16 mouse cellular contexts compared by ENCODE assay signal in genomic region chr5:28066311-28066710, GRCm38 (mm10). TPM values are rescaled to one million over a fixed set of nuclear protein-coding genes. Genes with fewer than 3 reads are reported as not detected.
DNase-seq lines count a peak whose midpoint lies in the region; ATAC-seq lines count a peak whose summit lies in the region.
"Had no signal": no experiment of that assay in that cellular context is flagged by ENCODE, and none has a peak within 500 bp of the region (broad histone marks: within the 10 kb centered on the region; RNA-seq: fewer than 3 reads in every experiment).

No protein-coding gene starts in this region.

- no peak overlapping the region for H3K4me2 ChIP-seq in forebrain, embryonic 15.5 days (replicated peaks)
- H3K4me2 ChIP-seq in liver, embryonic 13.5 days: peak overlapping the region; percentile 62
- H3K4me2 ChIP-seq: limb, embryonic 15.5 days; midbrain, embryonic 12.5 days; neural tube, embryonic 12.5 days had no signal

- no peaks in the 10 kb centered on the region for H3K27me3 ChIP-seq in forebrain, embryonic 10.5 days (ENCODE audit: poor library complexity, severe bottlenecking)
- no peaks in the 10 kb centered on the region for H3K27me3 ChIP-seq in forebrain, embryonic 15.5 days
- H3K27me3 ChIP-seq in megakaryocyte, embryonic 14.5 days (replicated peaks): peaks cover 68% of the 10 kb centered on the region
- 0 out of 2 replicates have a peak, but pooled peaks cover 3% of the 10 kb centered on the region for H3K27me3 ChIP-seq in liver, embryonic 13.5 days
- H3K27me3 ChIP-seq: limb, embryonic 15.5 days; midbrain, embryonic 12.5 days; neural tube, embryonic 12.5 days had no signal

- H3K36me3 ChIP-seq in forebrain, embryonic 10.5 days (replicated peaks): no peaks in the 10 kb centered on the region
- H3K36me3 ChIP-seq in forebrain, embryonic 15.5 days: no peaks in the 10 kb centered on the region
- no peaks in the 10 kb centered on the region for H3K36me3 ChIP-seq in megakaryocyte, embryonic 14.5 days (replicated peaks; ENCODE audit: low read length)
- no peaks in the 10 kb centered on the region for H3K36me3 ChIP-seq in liver, embryonic 13.5 days
- H3K36me3 ChIP-seq: limb, embryonic 15.5 days; midbrain, embryonic 12.5 days; neural tube, embryonic 12.5 days had no signal

- no peak for ATAC-seq in forebrain, embryonic 15.5 days (replicated peaks)
- no peak for ATAC-seq in megakaryocyte, adult 5-6 weeks (ENCODE audit: poor library complexity, severe bottlenecking)
- peak; percentile 35 for ATAC-seq in liver, embryonic 13.5 days (ENCODE audit: low read depth)

- no peak overlapping the region for H3K4me3 ChIP-seq in forebrain, embryonic 10.5 days
- no peak overlapping the region for H3K4me3 ChIP-seq in forebrain, embryonic 15.5 days
- peak overlapping the region; percentile 4 for H3K4me3 ChIP-seq in megakaryocyte, embryonic 14.5 days (replicated peaks)
- H3K4me3 ChIP-seq in liver, embryonic 13.5 days (replicated peaks): peak overlapping the region; percentile 32
- H3K4me3 ChIP-seq: gastrocnemius, adult 2 months; limb, embryonic 15.5 days; midbrain, embryonic 12.5 days; neural tube, embryonic 12.5 days had no signal

- no peak overlapping the region for H3K9ac ChIP-seq in forebrain, embryonic 15.5 days (replicated peaks)
- peak overlapping the region; percentile 59 for H3K9ac ChIP-seq in liver, embryonic 13.5 days
- H3K9ac ChIP-seq: limb, embryonic 15.5 days; midbrain, embryonic 12.5 days; neural tube, embryonic 12.5 days had no signal

- no peaks in the 10 kb centered on the region for H3K9me3 ChIP-seq in forebrain, embryonic 10.5 days
- no peaks in the 10 kb centered on the region for H3K9me3 ChIP-seq in forebrain, embryonic 15.5 days
- H3K9me3 ChIP-seq in megakaryocyte, embryonic 14.5 days: peaks cover 19% of the 10 kb centered on the region
- no peaks in the 10 kb centered on the region for H3K9me3 ChIP-seq in liver, embryonic 13.5 days (replicated peaks)
- H3K9me3 ChIP-seq: limb, embryonic 15.5 days; midbrain, embryonic 12.5 days; neural tube, embryonic 12.5 days had no signal

- peaks cover 36% of the 10 kb centered on the region for H3K4me1 ChIP-seq in forebrain, embryonic 10.5 days
- peaks cover 12% of the 10 kb centered on the region for H3K4me1 ChIP-seq in forebrain, embryonic 15.5 days
- H3K4me1 ChIP-seq in megakaryocyte, embryonic 14.5 days: peaks cover 74% of the 10 kb centered on the region
- peaks cover 53% of the 10 kb centered on the region for H3K4me1 ChIP-seq in liver, embryonic 13.5 days (replicated peaks)

- no peak for DNase-seq in forebrain, embryonic 10.5 days (ENCODE audit: extremely low spot score, low spot score)
- DNase-seq in liver, embryonic 13.5 days: peak; percentile 33
- no peak for DNase-seq in Muller cell, postnatal 12 days (ENCODE audit: inconsistent ontology term)
- no peak for DNase-seq in kidney, postnatal 4 days
- DNase-seq in gastrocnemius, adult 18-20 months (ENCODE audit: low spot score): no peak
- DNase-seq: adrenal gland, postnatal 36 days; cerebellum, adult 11-12 months; embryo, embryonic 11 days; gastrocnemius, adult 2 months; heart, postnatal 10 days had no signal

- H3K27ac ChIP-seq in forebrain, embryonic 10.5 days: peak overlapping the region; percentile 62
- no peak overlapping the region for H3K27ac ChIP-seq in forebrain, embryonic 15.5 days (replicated peaks)
- H3K27ac ChIP-seq in liver, embryonic 13.5 days: peak overlapping the region; percentile 81
- H3K27ac ChIP-seq: gastrocnemius, adult 2 months; limb, embryonic 15.5 days; midbrain, embryonic 12.5 days; neural tube, embryonic 12.5 days had no signal

- WGBS in forebrain, embryonic 10.5 days: 74% methylated on average over 5 of the region's 5 CpGs
- WGBS in forebrain, embryonic 15.5 days: 76% methylated on average over 5 of the region's 5 CpGs
- 32% methylated on average over 5 of the region's 5 CpGs for WGBS in liver, embryonic 13.5 days (ENCODE audit: insufficient replicate concordance)

RNA-seq across cellular contexts. Expression of gene Insig1, which starts 4.9 kb away (rescaled TPM):
- 94.2 and 104 TPM in 2 replicates for polyA plus RNA-seq in forebrain, embryonic 10.5 days (2016; fragmentation: Nextera tagmentation; extraction: Ambion mirVana)
- 75.7 and 77.2 TPM in 2 replicates for polyA plus RNA-seq in forebrain, embryonic 15.5 days (2015; fragmentation: Nextera tagmentation; extraction: Ambion mirVana)
- polyA plus RNA-seq in megakaryocyte, embryonic 14.5 days (2012; ENCODE audit: insufficient read depth, low replicate concordance): 25.6 and 34.0 TPM in 2 replicates
- total RNA-seq in megakaryocyte, adult 5-6 weeks (2015): 25.2 and 26.9 TPM in 2 replicates
- total RNA-seq in megakaryocyte, adult 5-6 weeks (2017): 30.7 and 33.2 TPM in 2 replicates
- 43.6 and 48.7 TPM in 2 replicates for polyA plus RNA-seq in liver, embryonic 13.5 days (2015; fragmentation: Nextera tagmentation; extraction: Ambion mirVana)
- total RNA-seq in gastrocnemius, adult 18-20 months (2021): 10 to 100 TPM in 1 of 2 experiments, 1 to 10 TPM in 1; 8.4 to 11.4 TPM

Comparison
In these comparisons a context has a peak if more than half of its experiments do, and no peak if none do; other contexts are left out.
1. H3K4me3 ChIP-seq: peak in megakaryocyte, embryonic 14.5 days (single experiment) and liver, embryonic 13.5 days (single experiment); none in forebrain, embryonic 10.5 days (single experiment) and forebrain, embryonic 15.5 days (single experiment).